Mouse (Mus musculus): ENCODE data around the gene Plekhh2. TPM values are rescaled to one million over a fixed set of nuclear protein-coding genes. Genes with fewer than 3 reads are reported as not detected.
A peak's percentile ranks its signal among the peaks of the same experiment; 100 is the strongest.

Plekhh2 gene
- polyA plus RNA-seq, 1 experiment from 2014 or later: 3.8 TPM

DNA sequence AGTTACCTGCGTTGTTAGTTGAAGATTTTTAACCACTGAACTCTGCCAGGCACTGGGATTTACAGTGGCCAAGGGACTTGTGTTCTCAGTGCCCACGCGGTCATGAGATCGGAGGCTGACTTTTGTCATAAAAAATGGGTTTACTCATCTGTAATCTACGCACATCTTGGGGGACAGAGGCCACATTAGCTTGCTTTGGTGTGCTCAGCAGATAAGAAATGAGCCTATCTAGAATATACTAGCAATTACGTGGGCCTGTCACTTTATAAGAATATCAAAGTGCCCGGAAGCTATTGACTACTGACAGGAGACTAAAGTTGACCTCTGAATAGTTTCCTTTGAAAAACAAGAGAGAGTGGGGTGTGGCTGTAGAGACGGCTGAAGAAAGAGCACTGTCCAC is 147.3 kb downstream of the Plekhh2 start:
- Histone ChIP-seq H3K27ac (0 out of 2 replicates have a peak overlapping the region, but pooled peaks have one; percentile 9), H3K4me1 (peaks cover 42% of the 10 kb centered on the region), H3K36me3 (replicated peaks) (peaks cover 4% of the 10 kb centered on the region; the same call in 1 of the 2 replicates), H3K27me3 (ENCODE audit: poor library complexity, severe bottlenecking) (no peaks in the 10 kb centered on the region), H3K9me3 (no peaks in the 10 kb centered on the region), H3K4me3 (no peak overlapping the region)
- DNase-seq (ENCODE audit: extremely low spot score, low spot score): no peak
- WGBS: 86% methylated on average over 8 of the region's 8 CpGs

DNA sequence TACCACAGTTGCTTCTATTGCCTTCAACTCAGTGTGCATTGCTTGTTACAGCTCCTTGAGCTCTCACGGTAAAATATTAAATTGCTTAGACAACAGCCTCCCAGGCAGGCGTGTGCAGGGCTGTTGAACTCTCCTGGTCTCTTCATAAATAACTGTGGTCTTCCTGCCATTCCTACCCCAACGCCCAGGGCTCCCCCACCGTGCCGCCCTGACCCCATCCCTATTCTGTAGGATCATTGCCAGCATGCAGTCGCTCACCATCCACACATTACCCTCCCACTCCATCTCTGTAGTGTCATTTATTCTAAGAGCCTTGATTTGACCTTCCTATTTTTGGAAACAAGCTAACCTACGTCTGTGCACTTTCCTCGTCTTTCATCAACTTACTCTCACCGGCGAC is 153.4 kb downstream of the Plekhh2 start:
- H3K4me1 ChIP-seq: peaks cover 32% of the 10 kb centered on the region
- H3K4me3 ChIP-seq: no peak overlapping the region
- no peak for DNase-seq (ENCODE audit: extremely low spot score, low spot score)
- 75% methylated on average over 10 of the region's 10 CpGs for WGBS
- no peaks in the 10 kb centered on the region for H3K27me3 ChIP-seq (ENCODE audit: poor library complexity, severe bottlenecking)
- H3K9me3 ChIP-seq: no peaks in the 10 kb centered on the region
- H3K27ac ChIP-seq: no peak overlapping the region
- H3K36me3 ChIP-seq (replicated peaks): no peaks in the 10 kb centered on the region

DNA sequence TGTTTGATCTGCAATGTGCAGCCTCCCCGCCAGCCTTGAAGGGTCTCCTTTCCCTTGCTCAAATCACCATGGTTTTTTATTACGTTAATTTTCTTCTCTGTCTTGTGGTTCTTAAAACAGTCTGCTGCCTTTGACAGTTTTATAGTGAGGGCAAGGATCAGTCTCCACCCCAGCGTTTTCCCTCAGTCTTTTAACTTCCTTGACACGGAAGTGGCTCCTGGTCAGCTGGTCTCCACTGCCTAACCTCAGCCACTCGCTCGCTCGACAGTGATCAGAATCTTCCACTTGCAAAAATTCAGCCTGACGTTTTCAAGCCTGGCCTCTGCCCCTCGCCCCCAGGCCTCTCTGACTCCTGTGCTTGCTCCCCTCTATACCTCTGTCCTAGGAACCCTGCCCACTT is 154.0 kb downstream of the Plekhh2 start:
- no peak for DNase-seq (ENCODE audit: extremely low spot score, low spot score)
- Histone ChIP-seq H3K9me3 (no peaks in the 10 kb centered on the region), H3K27ac (no peak overlapping the region), H3K4me3 (no peak overlapping the region), H3K36me3 (replicated peaks) (no peaks in the 10 kb centered on the region), H3K27me3 (ENCODE audit: poor library complexity, severe bottlenecking) (no peaks in the 10 kb centered on the region), H3K4me1 (peaks cover 32% of the 10 kb centered on the region)
- 69% methylated on average over 9 of the region's 9 CpGs for WGBS

DNA sequence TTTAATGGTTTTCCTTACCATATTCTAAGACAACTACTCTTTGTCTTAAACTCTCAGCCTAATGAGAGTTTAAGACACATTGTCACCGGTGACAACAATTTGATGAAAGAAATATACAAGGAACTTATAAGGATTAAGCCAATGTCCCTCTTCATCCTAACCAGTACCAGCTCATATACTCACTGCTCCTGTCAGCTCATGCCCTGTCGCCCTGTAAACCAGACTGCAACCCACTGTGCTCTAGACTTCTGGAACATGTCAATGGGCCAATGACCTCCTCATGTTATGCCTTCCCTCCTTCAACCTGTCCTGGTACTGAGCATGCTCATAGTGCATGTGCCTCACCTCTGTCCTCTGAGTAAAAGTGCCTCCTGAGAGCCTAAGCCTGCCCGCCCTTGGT is 156.2 kb downstream of the Plekhh2 start:
- Histone ChIP-seq H3K4me3 (no peak overlapping the region), H3K27ac (0 out of 2 replicates have a peak overlapping the region, but pooled peaks have one; percentile 8), H3K9me3 (no peaks in the 10 kb centered on the region), H3K36me3 (replicated peaks) (no peaks in the 10 kb centered on the region), H3K4me1 (peaks cover 33% of the 10 kb centered on the region), H3K27me3 (ENCODE audit: poor library complexity, severe bottlenecking) (no peaks in the 10 kb centered on the region)
- DNase-seq (ENCODE audit: extremely low spot score, low spot score): no peak
- WGBS: 93% methylated on average over 3 of the region's 3 CpGs

Other genes with a start within 250 kb of the Plekhh2 start
- 11.3 and 12.1 TPM in 2 replicates for gene Thada, start 45.7 kb upstream of the Plekhh2 start, polyA plus RNA-seq (2016; fragmentation: Nextera tagmentation; extraction: Ambion mirVana)
- 35.5 and 36.0 TPM in 2 replicates for gene Dync2li1, start 114.6 kb downstream of the Plekhh2 start, polyA plus RNA-seq (2016; fragmentation: Nextera tagmentation; extraction: Ambion mirVana)
- gene Abcg8, start 164.4 kb downstream of the Plekhh2 start, polyA plus RNA-seq (2016; fragmentation: Nextera tagmentation; extraction: Ambion mirVana): 0.23 and 0.33 TPM in 2 replicates
- 5.3 and 5.4 TPM in 2 replicates for gene Abcg5, start 171.1 kb downstream of the Plekhh2 start, polyA plus RNA-seq (2016; fragmentation: Nextera tagmentation; extraction: Ambion mirVana)

Measured in forebrain, embryonic 10.5 days (tissue).